ENCODE assay signal across 19 mouse cellular contexts in genomic region chr9:107648767-107649166, GRCm38 (mm10). TPM values are rescaled to one million over a fixed set of nuclear protein-coding genes. Genes with fewer than 3 reads are reported as not detected.
"Had no signal": no experiment of that assay in that cellular context is flagged by ENCODE, and none has a peak within 500 bp of the region (broad histone marks: within the 10 kb centered on the region; RNA-seq: fewer than 3 reads in every experiment).

No protein-coding gene starts in this region.

- H3K4me3 ChIP-seq: lung, embryonic 15.5 days; midbrain, embryonic 10.5 days; midbrain, embryonic 12.5 days; myocyte; neural tube, embryonic 13.5 days; neural tube, embryonic 15.5 days had no signal

- H3K27ac ChIP-seq: lung, embryonic 15.5 days; midbrain, embryonic 10.5 days; midbrain, embryonic 12.5 days; neural tube, embryonic 13.5 days had no signal

- DNase-seq: lung, adult 2 months; lung, postnatal 10 days; lung, postnatal 4 days; midbrain, embryonic 14.5 days; right cerebral cortex, adult 18-20 months; right cerebral cortex, postnatal 25 days; right cerebral cortex, postnatal 4 days; spleen, adult 18-20 months; thymus, adult 18-20 months; thymus, postnatal 14 days; thymus, postnatal 36 days had no signal

RNA-seq across cellular contexts. Expression of gene Slc38a3, which starts 20.6 kb away (rescaled TPM):
- total RNA-seq: megakaryocyte, adult 5-6 weeks; megakaryocyte-erythroid progenitor cell, adult 5-6 weeks had no signal

RNA-seq across cellular contexts. Expression of gene Gnat1, which starts 30.7 kb away (rescaled TPM):
- total RNA-seq: megakaryocyte, adult 5-6 weeks; megakaryocyte-erythroid progenitor cell, adult 5-6 weeks had no signal

RNA-seq across cellular contexts. Expression of gene Sema3b, which starts 39.7 kb away (rescaled TPM):
- total RNA-seq: megakaryocyte, adult 5-6 weeks had no signal
